21 mouse cellular contexts compared by ENCODE assay signal in genomic region chr3:96155501-96155900, GRCm38 (mm10).
"Had no signal": no experiment of that assay in that cellular context is flagged by ENCODE, and none has a peak within 500 bp of the region (broad histone marks: within the 10 kb centered on the region; RNA-seq: fewer than 3 reads in every experiment).

No protein-coding gene starts in this region.

- H3K9ac ChIP-seq: liver, postnatal 0 days; lung, embryonic 15.5 days; midbrain, embryonic 13.5 days; neural tube, embryonic 13.5 days had no signal

- H3K27ac ChIP-seq: lung, embryonic 15.5 days; macrophage; midbrain, embryonic 13.5 days; neural tube, embryonic 13.5 days had no signal

- DNase-seq: liver, postnatal 0 days; lung, adult 2 months; lung, postnatal 14 days; lung, postnatal 36 days; retina, postnatal 1 day; right cerebral cortex, adult 18-20 months; right cerebral cortex, postnatal 25 days; right cerebral cortex, postnatal 4 days; spleen, adult 18-20 months; thymus, adult 18-20 months; thymus, postnatal 14 days; thymus, postnatal 36 days had no signal

- H3K4me2 ChIP-seq: lung, embryonic 15.5 days; midbrain, embryonic 11.5 days; midbrain, embryonic 13.5 days; neural tube, embryonic 13.5 days had no signal

- H3K4me3 ChIP-seq: lung, embryonic 15.5 days; megakaryocyte, embryonic 14.5 days; midbrain, embryonic 13.5 days; myocyte; neural tube, embryonic 13.5 days had no signal

- ATAC-seq: liver, postnatal 0 days; lung, postnatal 0 days; midbrain, embryonic 13.5 days; midbrain, embryonic 16.5 days had no signal

- H3K9me3 ChIP-seq: lung, embryonic 15.5 days; megakaryocyte, embryonic 14.5 days; midbrain, embryonic 13.5 days; neural tube, embryonic 13.5 days had no signal

- H3K27me3 ChIP-seq: lung, embryonic 15.5 days; megakaryocyte, embryonic 14.5 days; midbrain, embryonic 13.5 days; neural tube, embryonic 13.5 days had no signal
